Mouse (Mus musculus): ENCODE data around the gene Rnase13.

GRCm38 (mm10) chr14:51884598-51885331 lies 37.8 kb downstream of the Rnase13 start, which contains the start of gene Mettl17:
- TF ChIP-seq CTCF (conservative IDR thresholded peaks at IDR 0.05; ENCODE audit: low read length) (no peak), NANOG (IDR thresholded peaks at IDR 0.05; ENCODE audit: borderline replicate concordance, low read length) (no peak), POU5F1 (IDR thresholded peaks at IDR 0.05; ENCODE audit: borderline replicate concordance, low read length) (no peak)

Data from E14TG2a.4 (cell line).